Mouse (Mus musculus): ENCODE measurements at regions not wholly inside any gene's neighbourhood (a gene's known extent, or its start where the extent isn't known, plus 50 kb on each side); places are given as distances from the start of the nearest gene placed in this dataset.

GRCm38 (mm10) chr17:45341573-45341972 is 92.0 kb downstream of the Cdc5l start:
- in situ Hi-C loops (cut with MboI, MseI) = loop anchor here in 1 of 2 experiments (5.0 kb wide), 1 partner anchor 89 kb away; no protein-coding TSS in a partner anchor

GRCm38 (mm10) chr17:45340851-45341250 is 92.7 kb downstream of the Cdc5l start:
- in situ Hi-C loops (cut with MboI, MseI) = loop anchor here in 1 of 2 experiments (5.0 kb wide), 1 partner anchor 89 kb away; no protein-coding TSS in a partner anchor

GRCm38 (mm10) chr17:45339226-45339625 is 94.3 kb downstream of the Cdc5l start:
- in situ Hi-C loops (cut with MboI, MseI) = loop anchor here in 1 of 2 experiments (10.0 kb wide), 1 partner anchor 1964 kb away; no protein-coding TSS in a partner anchor

GRCm38 (mm10) chr17:45338086-45338485 is 95.5 kb downstream of the Cdc5l start:
- in situ Hi-C loops (cut with MboI, MseI) = loop anchor here in 1 of 2 experiments (10.0 kb wide), 1 partner anchor 1963 kb away; no protein-coding TSS in a partner anchor

- in situ Hi-C loops (cut with MboI, MseI) = loop anchor here in 1 of 2 experiments (10.0 kb wide), 1 partner anchor 1961 kb away; no protein-coding TSS in a partner anchor
These were observed 97.9 kb downstream of the Cdc5l start for GRCm38 (mm10) chr17:45335586-45336151.

GRCm38 (mm10) chr17:45334732-45335381 is 98.7 kb downstream of the Cdc5l start:
- in situ Hi-C loops (cut with MboI, MseI) = loop anchor here in 1 of 2 experiments (10.0 kb wide), 1 partner anchor 1960 kb away; no protein-coding TSS in a partner anchor

- in situ Hi-C loops (cut with MboI, MseI) = loop anchor here in 1 of 2 experiments (10.0 kb wide), 1 partner anchor 1958 kb away; no protein-coding TSS in a partner anchor
These were observed 101.2 kb downstream of the Cdc5l start for GRCm38 (mm10) chr17:45332321-45332720.

- in situ Hi-C loops (cut with MboI, MseI) = no loop called here
These were observed 104.3 kb downstream of the Cdc5l start for GRCm38 (mm10) chr17:45329241-45329640.

- in situ Hi-C loops (cut with MboI, MseI) = no loop called here
These were observed 106.8 kb downstream of the Cdc5l start for GRCm38 (mm10) chr17:45326726-45327125.

GRCm38 (mm10) chr17:45326173-45326572 is 107.4 kb downstream of the Cdc5l start:
- in situ Hi-C loops (cut with MboI, MseI) = no loop called here

- in situ Hi-C loops (cut with MboI, MseI) = no loop called here
These were observed 110.7 kb downstream of the Cdc5l start for GRCm38 (mm10) chr17:45322842-45323241.

- in situ Hi-C loops (cut with MboI, MseI) = no loop called here
These were observed 113.5 kb downstream of the Cdc5l start for GRCm38 (mm10) chr17:45320074-45320473.

GRCm38 (mm10) chr17:45318211-45319076 is 115.1 kb downstream of the Cdc5l start:
- in situ Hi-C loops (cut with MboI, MseI) = no loop called here

GRCm38 (mm10) chr17:45312510-45313266 is 120.8 kb downstream of the Cdc5l start:
- in situ Hi-C loops (cut with MboI, MseI) = no loop called here

- in situ Hi-C loops (cut with MboI, MseI) = no loop called here
These were observed 127.0 kb downstream of the Cdc5l start for GRCm38 (mm10) chr17:45306506-45306905.

GRCm38 (mm10) chr17:45303183-45303582 is 130.4 kb downstream of the Cdc5l start:
- in situ Hi-C loops (cut with MboI, MseI) = no loop called here

GRCm38 (mm10) chr17:45298355-45298754 is 135.2 kb downstream of the Cdc5l start:
- in situ Hi-C loops (cut with MboI, MseI) = loop anchor here in 1 of 2 experiments (5.0 kb wide), 1 partner anchor 74 kb away; no protein-coding TSS in a partner anchor

GRCm38 (mm10) chr17:45297860-45298259 is 135.7 kb downstream of the Cdc5l start:
- in situ Hi-C loops (cut with MboI, MseI) = loop anchor here in 1 of 2 experiments (5.0 kb wide), 1 partner anchor 74 kb away; no protein-coding TSS in a partner anchor

GRCm38 (mm10) chr17:45296363-45296762 is 137.2 kb downstream of the Cdc5l start:
- in situ Hi-C loops (cut with MboI, MseI) = loop anchor here in 1 of 2 experiments (5.0 kb wide), 1 partner anchor 76 kb away; no protein-coding TSS in a partner anchor

- in situ Hi-C loops (cut with MboI, MseI) = loop anchor here (5.0 kb wide), 1 partner anchor 77 kb away; no protein-coding TSS in a partner anchor
These were observed 138.7 kb downstream of the Cdc5l start for GRCm38 (mm10) chr17:45294886-45295285.
